Mouse (Mus musculus) limb, embryonic 10.5 days (tissue): ENCODE results near the gene 1700022I11Rik. TPM values are rescaled to one million over a fixed set of nuclear protein-coding genes. Genes with fewer than 3 reads are reported as not detected.
"Not testable (repeated sequence)": the region's sequence is repeated elsewhere in the genome, so short reads cannot be mapped to it uniquely, and the experiment has no call there.

Source experiments
- DNase-seq: peaks from one replicate; pipeline ENCODE4 v3.0.0-alpha.2; 2017; ENCODE audit warnings: low spot score
- H3K27ac ChIP-seq: fragments of 300-500 bp; sonication (generic); 2 replicates; pipeline ENCODE4 v1.5.1; 2016; ENCODE audit warnings: mild to moderate bottlenecking
- H3K27me3 ChIP-seq: fragments of 300-500 bp; sonication (generic); 2 replicates; pipeline ENCODE4 v1.6.1; 2016; ENCODE audit warnings: low read depth, mild to moderate bottlenecking; ENCODE audit not compliant: poor library complexity, severe bottlenecking
- H3K36me3 ChIP-seq: fragments of 300-500 bp; sonication (generic); 2 replicates; pipeline ENCODE4 v1.6.1; 2016; ENCODE audit warnings: mild to moderate bottlenecking, moderate library complexity
- H3K4me1 ChIP-seq: fragments of 300-500 bp; sonication (generic); 2 replicates; pipeline ENCODE4 v1.6.1; 2016
- H3K4me3 ChIP-seq: fragments of 300-500 bp; sonication (generic); 2 replicates; pipeline ENCODE4 v1.5.1; 2016; ENCODE audit warnings: mild to moderate bottlenecking, moderate library complexity
- H3K9me3 ChIP-seq: fragments of 300-500 bp; sonication (generic); replicated peaks from 2 replicates; pipeline ENCODE4 v1.6.1; 2016; ENCODE audit warnings: mild to moderate bottlenecking
- WGBS: fragments of 180-500 bp; shearing (Covaris S2); methylation state at CpG from one replicate; pipeline ENCODE4 v1.1.7; 2016; 5-methylcytosine and 5-hydroxymethylcytosine counted together
- polyA plus RNA-seq: library from polyadenylated mRNA; unstranded; fragments of >200 nt; fragmentation: Nextera tagmentation; extraction: Ambion mirVana; gene quantifications from 2 replicates; pipeline ENCODE4 v1.2.1, GENCODE M21; 2016

1700022I11Rik gene
- polyA plus RNA-seq, 1 experiment from 2014 or later: 0.51 TPM

- no peak overlapping the region for H3K4me3 ChIP-seq
- peaks cover 38% of the 10 kb centered on the region for H3K36me3 ChIP-seq
- H3K9me3 ChIP-seq: no peaks in the 10 kb centered on the region
- H3K4me1 ChIP-seq: peaks cover 39% of the 10 kb centered on the region
- no peaks in the 10 kb centered on the region; the same call in 1 of the 2 replicates for H3K27me3 ChIP-seq
- WGBS: 92% methylated on average over 3 of the region's 3 CpGs
- DNase-seq: no peak
- H3K27ac ChIP-seq: no peak overlapping the region
These were observed 14.2 kb upstream of the 1700022I11Rik start for GRCm38 (mm10) chr4:42955200-42955599.

- 94% methylated on average over 17 of the region's 17 CpGs for WGBS
- no peak overlapping the region for H3K27ac ChIP-seq
- no peak overlapping the region for H3K4me3 ChIP-seq
- H3K9me3 ChIP-seq: no peaks in the 10 kb centered on the region
- peaks cover 26% of the 10 kb centered on the region for H3K4me1 ChIP-seq
- H3K36me3 ChIP-seq: peaks cover 38% of the 10 kb centered on the region
- no peaks in the 10 kb centered on the region; the same call in 1 of the 2 replicates for H3K27me3 ChIP-seq
- no peak for DNase-seq
These were observed 12.8 kb upstream of the 1700022I11Rik start for GRCm38 (mm10) chr4:42956581-42956980.

- Histone ChIP-seq H3K36me3 (peaks cover 38% of the 10 kb centered on the region), H3K27me3 (no peaks in the 10 kb centered on the region; the same call in 1 of the 2 replicates), H3K9me3 (no peaks in the 10 kb centered on the region), H3K4me3 (no peak overlapping the region), H3K27ac (no peak overlapping the region), H3K4me1 (peaks cover 19% of the 10 kb centered on the region)
- WGBS: 95% methylated on average over 11 of the region's 11 CpGs
- no peak for DNase-seq
These were observed 12.1 kb upstream of the 1700022I11Rik start for GRCm38 (mm10) chr4:42957306-42957705.

GRCm38 (mm10) chr4:42957979-42958378, 11.4 kb upstream of the 1700022I11Rik start:
- H3K4me3 ChIP-seq: no peak overlapping the region
- no peak overlapping the region for H3K27ac ChIP-seq
- no peaks in the 10 kb centered on the region for H3K9me3 ChIP-seq
- H3K27me3 ChIP-seq: no peaks in the 10 kb centered on the region; the same call in 1 of the 2 replicates
- peaks cover 37% of the 10 kb centered on the region for H3K36me3 ChIP-seq
- WGBS: 91% methylated on average over 8 of the region's 8 CpGs
- H3K4me1 ChIP-seq: peaks cover 13% of the 10 kb centered on the region
- no peak for DNase-seq

GRCm38 (mm10) chr4:42958942-42959341, 10.5 kb upstream of the 1700022I11Rik start:
- Histone ChIP-seq H3K36me3 (peaks cover 28% of the 10 kb centered on the region), H3K4me1 (peaks cover 3% of the 10 kb centered on the region; the same call in 1 of the 2 replicates), H3K9me3 (no peaks in the 10 kb centered on the region), H3K27ac (no peak overlapping the region), H3K4me3 (no peak overlapping the region), H3K27me3 (no peaks in the 10 kb centered on the region)
- WGBS: 81% methylated on average over 8 of the region's 8 CpGs
- DNase-seq: no peak

- Histone ChIP-seq H3K27me3 (no peaks in the 10 kb centered on the region), H3K4me1 (no peaks in the 10 kb centered on the region), H3K9me3 (no peaks in the 10 kb centered on the region), H3K4me3 (no peak overlapping the region), H3K27ac (no peak overlapping the region), H3K36me3 (peaks cover 28% of the 10 kb centered on the region)
- DNase-seq: no peak
- 69% methylated on average over 4 of the region's 4 CpGs for WGBS
These were observed 10.0 kb upstream of the 1700022I11Rik start for GRCm38 (mm10) chr4:42959382-42959781.

GRCm38 (mm10) chr4:42961592-42961991, 7.8 kb upstream of the 1700022I11Rik start:
- H3K27ac ChIP-seq: no peak overlapping the region
- H3K4me1 ChIP-seq: peaks cover 4% of the 10 kb centered on the region; the same call in 1 of the 2 replicates
- 44% methylated on average over 4 of the region's 4 CpGs for WGBS
- H3K9me3 ChIP-seq: no peaks in the 10 kb centered on the region
- DNase-seq: peak; percentile 53
- H3K4me3 ChIP-seq: no peak overlapping the region
- H3K36me3 ChIP-seq: peaks cover 18% of the 10 kb centered on the region
- no peaks in the 10 kb centered on the region for H3K27me3 ChIP-seq

GRCm38 (mm10) chr4:42963480-42963879, 5.9 kb upstream of the 1700022I11Rik start:
- Histone ChIP-seq H3K27ac (no peak overlapping the region), H3K9me3 (no peaks in the 10 kb centered on the region), H3K27me3 (no peaks in the 10 kb centered on the region), H3K4me3 (no peak overlapping the region), H3K4me1 (peaks cover 4% of the 10 kb centered on the region; the same call in 1 of the 2 replicates), H3K36me3 (no peaks in the 10 kb centered on the region; the same call in 1 of the 2 replicates)
- DNase-seq: no peak
- 97% methylated on average over 2 of the region's 2 CpGs for WGBS

GRCm38 (mm10) chr4:42965039-42965719, 4.2 kb upstream of the 1700022I11Rik start:
- peak overlapping the region; percentile 17; the same call in 1 of the 2 replicates for H3K4me3 ChIP-seq
- no peaks in the 10 kb centered on the region for H3K27me3 ChIP-seq
- 17% methylated on average over 12 of the region's 12 CpGs for WGBS
- peaks cover 4% of the 10 kb centered on the region; the same call in 1 of the 2 replicates for H3K4me1 ChIP-seq
- no peak overlapping the region for H3K27ac ChIP-seq
- peak; percentile 62 for DNase-seq
- no peaks in the 10 kb centered on the region for H3K36me3 ChIP-seq
- H3K9me3 ChIP-seq: no peaks in the 10 kb centered on the region

- 67% methylated on average over 4 of the region's 4 CpGs for WGBS
- H3K27me3 ChIP-seq: no peaks in the 10 kb centered on the region
- no peak overlapping the region for H3K27ac ChIP-seq
- peaks cover 24% of the 10 kb centered on the region for H3K36me3 ChIP-seq
- DNase-seq: no peak
- no peaks in the 10 kb centered on the region for H3K9me3 ChIP-seq
- no peak overlapping the region for H3K4me3 ChIP-seq
- no peaks in the 10 kb centered on the region for H3K4me1 ChIP-seq
These were observed 3.5 kb downstream of the 1700022I11Rik start for GRCm38 (mm10) chr4:42972952-42973351.

- H3K4me1 ChIP-seq: no peaks in the 10 kb centered on the region
- peaks cover 34% of the 10 kb centered on the region for H3K36me3 ChIP-seq
- no peak overlapping the region for H3K4me3 ChIP-seq
- 86% methylated on average over 5 of the region's 5 CpGs for WGBS
- H3K27ac ChIP-seq: no peak overlapping the region
- H3K9me3 ChIP-seq: no peaks in the 10 kb centered on the region
- H3K27me3 ChIP-seq: no peaks in the 10 kb centered on the region
- DNase-seq: no peak
These were observed 4.5 kb downstream of the 1700022I11Rik start for GRCm38 (mm10) chr4:42973868-42974267.

GRCm38 (mm10) chr4:42978062-42978461, 8.7 kb downstream of the 1700022I11Rik start:
- H3K27me3 ChIP-seq: no peaks in the 10 kb centered on the region
- H3K4me3 ChIP-seq: no peak overlapping the region
- WGBS: 91% methylated on average over 4 of the region's 4 CpGs
- H3K36me3 ChIP-seq: peaks cover 76% of the 10 kb centered on the region
- DNase-seq: no peak
- H3K9me3 ChIP-seq: no peaks in the 10 kb centered on the region
- no peak overlapping the region for H3K27ac ChIP-seq
- H3K4me1 ChIP-seq: no peaks in the 10 kb centered on the region

- H3K27ac ChIP-seq, H3K9me3 ChIP-seq, H3K4me3 ChIP-seq, H3K4me1 ChIP-seq, DNase-seq, H3K27me3 ChIP-seq: not testable (repeated sequence)
- H3K36me3 ChIP-seq: peaks cover 96% of the 10 kb centered on the region
- WGBS: 94% methylated on average over 8 of the region's 8 CpGs
These were observed 11.1 kb downstream of the 1700022I11Rik start for GRCm38 (mm10) chr4:42980467-42980866.
